Mouse (Mus musculus) cortical plate, adult 2 months (tissue): ENCODE results near the gene Alox12.

Experiments used
- CTCF ChIP-seq: fragments of 200-500 bp; IDR thresholded peaks from 2 replicates; pipeline ENCODE4 v1.5.1; 2011; ENCODE audit warnings: mild to moderate bottlenecking, control low read depth, low read length; ENCODE audit not compliant: insufficient read depth; ENCODE audit errors: extremely low read depth
- POLR2A ChIP-seq: fragments of 200-500 bp; IDR thresholded peaks from 2 replicates; pipeline ENCODE4 v1.6.1; 2011; ENCODE audit warnings: mild to moderate bottlenecking, low read length, control low read depth; ENCODE audit not compliant: insufficient read depth; ENCODE audit errors: extremely low read depth

DNA sequence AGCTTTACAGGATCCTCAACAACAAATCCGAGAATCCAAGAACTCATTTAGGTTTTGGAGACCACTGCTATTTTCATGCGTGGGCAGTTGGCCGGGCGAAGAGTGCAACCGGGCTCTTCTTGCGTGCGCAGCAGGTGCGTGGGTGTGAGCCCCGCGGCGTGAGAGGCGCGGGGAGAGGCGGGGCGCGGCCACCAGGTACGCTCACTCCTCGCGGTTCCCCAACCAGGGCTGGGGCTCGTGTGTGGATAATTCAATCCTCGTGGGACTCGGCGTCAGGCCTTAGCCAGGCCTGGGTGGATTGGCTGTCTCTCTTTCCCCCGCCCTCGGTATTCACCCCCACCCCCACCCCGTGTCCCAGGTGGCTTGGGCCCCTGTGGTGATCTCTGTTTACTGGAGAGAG, 41.4 kb downstream of the Alox12 start:
- TF ChIP-seq CTCF (no peak), POLR2A (no peak)
